Mouse (Mus musculus) liver, embryonic 14.5 days (tissue): ENCODE results near the gene Rassf5. TPM values are rescaled to one million over a fixed set of nuclear protein-coding genes. Genes with fewer than 3 reads are reported as not detected.
A peak's percentile ranks its signal among the peaks of the same experiment; 100 is the strongest.
"Not testable (repeated sequence)": the region's sequence is repeated elsewhere in the genome, so short reads cannot be mapped to it uniquely, and the experiment has no call there.

Experiments used
- ATAC-seq: fragments of 200-750 bp; cut with Nextera tagmentation; 2 replicates; pipeline ENCODE4 v1.8.0; 2017; ENCODE audit warnings: moderate number of reproducible peaks, mild to moderate bottlenecking, moderate library complexity; ENCODE audit not compliant: insufficient read depth
- DNase-seq, 3 experiments: peaks; one replicate each; pipeline ENCODE4 v3.0.0-alpha.2; 2012 to 2013; ENCODE audit warnings: low read depth in 3 of 3, low spot score in 3 of 3
- H3K27ac ChIP-seq: fragments of 300-500 bp; sonication (generic); 2 replicates; pipeline ENCODE4 v1.5.1; 2014; ENCODE audit warnings: moderate library complexity, mild to moderate bottlenecking, control low read depth, inconsistent platforms
- H3K27me3 ChIP-seq: fragments of 300-500 bp; sonication (generic); 2 replicates; pipeline ENCODE4 v1.6.1; 2014; ENCODE audit warnings: mild to moderate bottlenecking, low read length, moderate library complexity; ENCODE audit not compliant: control insufficient read depth, insufficient read depth
- H3K36me3 ChIP-seq: fragments of 300-500 bp; sonication (generic); replicated peaks from 2 replicates; pipeline ENCODE4 v1.6.1; 2014; ENCODE audit warnings: low read depth; ENCODE audit not compliant: control insufficient read depth, insufficient read depth
- H3K4me1 ChIP-seq, 2 experiments: fragments of 200-500 bp in 1 of 2; fragments of 300-500 bp in 1 of 2; sonication (generic) in 1 of 2; replicated peaks; 2 replicates each; pipeline ENCODE4 v1.6.1; 2012 to 2014; ENCODE audit warnings: antibody characterized with exemption in 1 of 2, inconsistent platforms in 1 of 2, low read length in 1 of 2; ENCODE audit not compliant: control insufficient read depth in 2 of 2, insufficient read depth in 2 of 2
- H3K4me2 ChIP-seq: fragments of 300-500 bp; sonication (generic); 2 replicates; pipeline ENCODE4 v1.6.1; 2014; ENCODE audit warnings: low read depth, mild to moderate bottlenecking, control low read depth, moderate library complexity
- H3K4me3 ChIP-seq, 2 experiments: fragments of 200-500 bp in 1 of 2; fragments of 300-500 bp in 1 of 2; sonication (generic) in 1 of 2; 2 replicates each; pipeline ENCODE4 v1.5.1; 2012 to 2014; ENCODE audit warnings: low read depth in 2 of 2, low read length in 2 of 2, mild to moderate bottlenecking in 2 of 2, control low read depth in 1 of 2, inconsistent platforms in 1 of 2, moderate library complexity in 1 of 2; ENCODE audit not compliant: insufficient read depth in 1 of 2
- H3K9ac ChIP-seq: fragments of 300-500 bp; sonication (generic); replicated peaks from 2 replicates; pipeline ENCODE4 v1.6.1; 2014; ENCODE audit warnings: mild to moderate bottlenecking, control low read depth, moderate library complexity
- H3K9me3 ChIP-seq: fragments of 300-500 bp; sonication (generic); 2 replicates; pipeline ENCODE4 v1.6.1; 2016; ENCODE audit warnings: low read length, mixed read lengths; ENCODE audit not compliant: control insufficient read depth
- CTCF ChIP-seq: IDR thresholded peaks from 2 replicates; pipeline ENCODE4 v1.5.1; 2016; ENCODE audit warnings: antibody characterized with exemption, low read depth, control low read depth
- EP300 ChIP-seq: IDR thresholded peaks from 2 replicates; pipeline ENCODE4 v1.6.1; 2016; ENCODE audit warnings: antibody characterized with exemption, low read depth
- WGBS: fragments of 180-500 bp; shearing (Covaris S2); extraction: QIAGEN DNeasy Blood & Tissue Kit; methylation state at CpG from one replicate; pipeline ENCODE4 v1.1.7; 2014; ENCODE audit not compliant: insufficient replicate concordance; 5-methylcytosine and 5-hydroxymethylcytosine counted together
- polyA plus RNA-seq, 2 experiments: library from polyadenylated mRNA; depleted of rRNA in 1 of 2; stranded (reverse) in 1 of 2; unstranded in 1 of 2; fragments of >200 nt; fragmentation: Nextera tagmentation in 1 of 2; extraction: Ambion mirVana in 1 of 2; gene quantifications; 2 replicates each; pipeline versions ENCODE4 v1.2.1 to v1.2.3; 2012 to 2014

Gene Rassf5
- polyA plus RNA-seq, 2 experiments = 2.1 to 3.6 TPM

DNA sequence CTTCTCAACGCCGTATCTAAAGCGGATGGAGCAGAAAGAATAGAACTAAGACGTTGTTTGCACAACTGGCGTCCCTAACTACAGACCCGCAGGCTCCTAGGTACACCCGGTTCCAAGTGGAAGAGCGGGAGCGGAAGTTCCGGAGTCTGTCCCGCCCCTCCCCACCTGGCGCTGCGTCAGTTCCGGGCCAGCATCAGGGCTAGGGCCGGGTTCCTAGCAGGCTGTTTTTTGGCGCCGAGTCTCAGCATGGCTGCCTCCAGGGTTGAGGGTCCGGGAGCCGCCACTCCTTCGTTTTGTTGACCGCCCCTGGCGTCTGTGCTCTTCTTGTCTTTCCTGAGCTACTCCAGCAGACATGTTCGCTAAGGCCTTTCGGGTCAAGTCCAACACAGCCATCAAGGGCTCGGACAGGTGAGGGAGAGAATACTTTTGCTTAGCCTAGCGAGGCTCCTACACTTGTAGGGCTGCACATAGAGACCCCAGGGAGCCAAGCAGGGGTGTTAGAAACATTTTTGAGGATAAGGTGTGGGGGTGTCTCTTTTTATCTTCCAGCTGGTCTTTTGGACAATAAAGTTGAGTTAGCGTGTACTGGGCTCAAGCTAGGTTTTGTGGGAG, 91.9 kb downstream of the Rassf5 start, which contains the start of gene Eif2d:
TSS of gene Eif2d (plus strand) at position 164 of the 612 bp plus-strand sequence.
- H3K4me3 ChIP-seq = peak within 1 kb of the TSS; percentile 75 to 81
- DNase-seq = peak; percentile 74 to 76 (median 74)
- H3K9me3 ChIP-seq = no peaks in the 10 kb centered on the region
- ATAC-seq = peak; percentile 98
- no peak for TF ChIP-seq EP300
- TF ChIP-seq CTCF = no peak
- H3K9ac ChIP-seq = peak within 1 kb of the TSS; percentile 93
- H3K27ac ChIP-seq = peak within 1 kb of the TSS; percentile 61
- WGBS = 2% methylated on average over 27 of the region's 27 CpGs
- H3K4me1 ChIP-seq = peaks cover 7 to 8% of the 10 kb centered on the region in 2 experiments; a peak in 3 of 4 replicates
- peak within 1 kb of the TSS; percentile 98 for H3K4me2 ChIP-seq
- H3K36me3 ChIP-seq = peaks cover 5% of the 10 kb centered on the region; the same call in 1 of the 2 replicates
- no peaks in the 10 kb centered on the region for H3K27me3 ChIP-seq

DNA sequence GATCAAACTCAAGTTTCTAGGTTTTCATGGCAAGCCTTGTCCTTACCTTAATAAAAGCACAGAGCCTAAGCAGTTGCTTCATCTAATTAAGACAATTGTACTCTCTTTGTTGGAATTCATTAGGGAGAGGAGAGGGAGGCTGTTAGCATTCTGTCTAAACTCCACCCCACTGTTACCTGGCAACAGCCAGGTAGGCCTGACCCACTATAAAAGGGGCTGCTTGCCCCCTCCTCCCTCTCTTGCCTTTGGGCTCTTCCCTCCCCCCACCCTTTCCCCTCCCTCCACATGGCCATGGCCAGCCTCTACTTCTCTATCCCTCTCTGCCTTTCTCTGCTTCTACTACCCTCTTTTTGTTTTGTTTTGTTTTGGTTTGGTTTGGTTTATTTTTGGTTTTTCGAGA, 95.6 kb downstream of the Rassf5 start:
- ATAC-seq (no peak), DNase-seq (no peak)
- no peaks in the 10 kb centered on the region for H3K9me3 ChIP-seq
- TF ChIP-seq CTCF (no peak), EP300 (no peak)
- no peaks in the 10 kb centered on the region for H3K27me3 ChIP-seq
- H3K27ac ChIP-seq = no peak overlapping the region
- no peaks in the 10 kb centered on the region for H3K36me3 ChIP-seq
- 39% methylated on average over 1 of the region's 1 CpGs for WGBS
- no peak overlapping the region for H3K4me3 ChIP-seq
- H3K4me1 ChIP-seq = peaks cover 7 to 8% of the 10 kb centered on the region in 2 experiments; a peak in 3 of 4 replicates
- no peak overlapping the region for H3K9ac ChIP-seq
- H3K4me2 ChIP-seq = no peak overlapping the region

DNA sequence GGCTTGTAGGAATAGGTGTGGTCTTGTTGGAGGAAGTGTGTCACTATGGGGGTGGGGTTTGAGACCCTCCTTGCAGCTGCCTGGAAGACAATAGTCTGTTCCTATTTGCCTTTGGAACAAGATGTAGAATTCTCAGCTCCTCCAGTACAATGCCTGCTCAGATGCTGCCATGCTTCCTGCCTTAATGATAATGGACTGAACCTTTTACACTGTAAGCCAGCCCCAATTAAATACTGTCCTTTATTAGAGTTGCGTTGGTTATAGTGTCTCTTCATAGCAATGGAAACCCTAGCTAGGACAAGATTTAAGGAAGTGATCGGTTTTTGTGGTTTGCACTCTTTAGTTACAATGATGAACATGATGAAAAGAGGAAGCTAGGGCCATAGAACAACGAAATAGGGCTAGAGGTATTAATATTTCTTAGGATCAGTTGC, 98.9 kb downstream of the Rassf5 start:
- Histone ChIP-seq H3K4me2 (no peak overlapping the region), H3K9ac (no peak overlapping the region), H3K27me3 (no peaks in the 10 kb centered on the region), H3K9me3 (no peaks in the 10 kb centered on the region), H3K36me3 (no peaks in the 10 kb centered on the region), H3K27ac (no peak overlapping the region), H3K4me1 (peaks cover 0 to 4% of the 10 kb centered on the region in 2 experiments; a peak in 1 of 4 replicates), H3K4me3 (no peak overlapping the region)
- WGBS = 9% methylated on average over 3 of the region's 3 CpGs
- DNase-seq (no peak), ATAC-seq (no peak)
- TF ChIP-seq CTCF = no peak
- no peak for TF ChIP-seq EP300

GRCm38 (mm10) chr1:131145222-131145621, 99.8 kb downstream of the Rassf5 start:
- ATAC-seq, H3K27ac ChIP-seq, H3K9me3 ChIP-seq, H3K9ac ChIP-seq, H3K36me3 ChIP-seq, H3K27me3 ChIP-seq, DNase-seq, H3K4me1 ChIP-seq, H3K4me3 ChIP-seq, H3K4me2 ChIP-seq: not testable (repeated sequence)
- WGBS = 19% methylated on average over 3 of the region's 3 CpGs

DNA sequence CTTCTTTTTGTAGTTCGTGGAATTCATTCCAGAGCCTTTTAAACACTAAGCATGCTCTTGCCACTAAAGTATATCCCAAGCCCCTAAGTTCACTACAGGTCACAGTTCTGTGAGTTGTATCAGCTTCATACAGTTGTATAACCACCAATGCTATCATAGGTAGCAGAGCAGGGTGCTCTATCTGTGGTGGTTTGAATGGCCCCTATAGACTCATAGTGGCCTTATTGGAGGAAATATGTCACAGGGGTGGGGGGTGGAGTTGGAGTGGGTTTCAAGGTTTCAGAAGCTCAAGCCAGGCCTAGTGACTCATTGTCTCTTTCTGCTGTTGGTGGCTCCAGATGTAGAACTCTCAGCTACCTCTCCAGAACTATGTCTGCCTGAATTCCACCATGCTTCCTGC, 102.6 kb downstream of the Rassf5 start:
- no peaks in the 10 kb centered on the region for H3K9me3 ChIP-seq
- WGBS = 53% methylated on average over 1 of the region's 1 CpGs
- TF ChIP-seq EP300 (peak; percentile 21; the same call in 1 of the 2 replicates), CTCF (no peak)
- ATAC-seq (no peak), DNase-seq (no peak)
- H3K4me1 ChIP-seq = peaks cover 11 to 12% of the 10 kb centered on the region in 2 experiments
- H3K27ac ChIP-seq = no peak overlapping the region
- no peaks in the 10 kb centered on the region for H3K36me3 ChIP-seq
- no peak overlapping the region for H3K9ac ChIP-seq
- no peak overlapping the region for H3K4me2 ChIP-seq
- no peak overlapping the region for H3K4me3 ChIP-seq
- no peaks in the 10 kb centered on the region for H3K27me3 ChIP-seq
